Mouse (Mus musculus) yolk sac, embryonic 10.5 days (tissue): ENCODE data around the gene Tlk1.
A peak's percentile ranks its signal among the peaks of the same experiment; 100 is the strongest.
"Not testable (repeated sequence)": the region's sequence is repeated elsewhere in the genome, so short reads cannot be mapped to it uniquely, and the experiment has no call there.

Source experiments
- DNase-seq: peaks from one replicate; pipeline ENCODE4 v3.0.0-alpha.2; 2017; ENCODE audit warnings: low spot score

The Tlk1 gene

DNA sequence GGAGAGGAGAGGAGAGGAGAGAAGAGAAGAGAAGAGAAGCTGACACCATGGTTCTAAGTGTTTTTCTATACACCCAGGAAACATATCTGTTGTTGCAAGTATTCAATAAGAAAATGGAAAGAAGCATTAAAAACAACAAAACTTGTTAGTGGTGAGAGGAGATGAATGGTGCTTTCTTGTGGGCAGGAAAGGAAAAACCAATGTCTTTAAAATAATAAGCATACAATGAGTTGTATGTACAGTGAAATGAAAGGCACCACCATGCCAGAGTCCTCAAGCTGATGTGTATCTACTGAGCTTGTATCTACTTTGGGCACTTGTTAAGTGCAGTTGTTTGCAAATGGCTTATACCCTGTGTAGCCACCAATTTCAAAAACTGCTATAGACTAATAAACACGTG is 7.7 kb upstream of the Tlk1 start:
- DNase-seq: no peak

DNA sequence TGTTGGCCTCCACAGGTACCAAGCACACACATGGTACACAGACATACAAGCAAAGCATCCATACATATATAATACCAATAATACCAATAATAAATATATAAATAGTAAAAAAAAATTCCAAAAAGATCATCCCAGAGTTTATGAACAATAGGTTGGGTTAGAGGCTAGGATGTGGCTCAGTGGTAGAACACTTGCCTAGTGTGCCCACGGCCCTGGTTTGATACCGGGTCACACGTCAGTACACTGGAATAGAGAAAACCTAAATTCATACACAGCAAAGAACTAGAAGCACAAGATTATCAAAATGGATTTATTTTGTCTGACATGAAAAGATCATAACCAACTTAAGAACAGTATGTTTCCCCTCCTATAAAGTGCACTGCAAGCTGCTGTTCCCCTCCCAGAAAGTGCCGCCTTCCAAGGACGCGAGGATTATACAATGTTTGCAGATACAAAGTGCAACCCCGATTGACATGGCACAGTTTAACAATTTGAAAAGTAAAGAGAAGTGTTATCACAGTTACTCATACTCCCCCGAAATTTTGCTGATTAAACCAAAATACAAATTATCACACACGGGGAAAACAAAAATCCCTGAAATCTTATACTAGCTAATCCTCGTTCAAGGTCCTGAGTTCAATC is 6.3 kb upstream of the Tlk1 start:
- DNase-seq: peak; percentile 75

- peak; percentile 53 for DNase-seq
Measured at GRCm38 (mm10) chr2:70830683-70831082, 5.2 kb upstream of the Tlk1 start.

GRCm38 (mm10) chr2:70829946-70830610 is 4.5 kb upstream of the Tlk1 start:
- DNase-seq: no peak

DNA sequence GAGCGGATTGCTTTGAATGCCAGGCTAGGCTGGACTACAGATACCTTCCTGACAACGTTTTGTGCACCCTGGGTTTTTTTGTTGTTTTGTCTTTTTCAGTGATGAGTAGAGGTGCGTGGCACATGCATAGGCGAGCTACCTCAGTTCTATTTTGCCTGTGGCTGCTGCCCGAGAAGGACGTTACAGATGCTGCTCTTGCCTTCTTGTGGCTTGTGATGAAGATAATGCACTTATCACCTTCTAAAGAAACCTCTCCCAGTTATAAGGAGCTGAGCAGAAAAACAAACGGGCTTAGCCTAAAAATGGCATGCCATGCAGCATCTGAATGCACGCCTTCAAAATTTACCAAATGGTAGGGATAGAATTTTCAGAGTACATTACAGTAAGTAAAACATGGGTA is 2.3 kb upstream of the Tlk1 start:
- no peak for DNase-seq

DNA sequence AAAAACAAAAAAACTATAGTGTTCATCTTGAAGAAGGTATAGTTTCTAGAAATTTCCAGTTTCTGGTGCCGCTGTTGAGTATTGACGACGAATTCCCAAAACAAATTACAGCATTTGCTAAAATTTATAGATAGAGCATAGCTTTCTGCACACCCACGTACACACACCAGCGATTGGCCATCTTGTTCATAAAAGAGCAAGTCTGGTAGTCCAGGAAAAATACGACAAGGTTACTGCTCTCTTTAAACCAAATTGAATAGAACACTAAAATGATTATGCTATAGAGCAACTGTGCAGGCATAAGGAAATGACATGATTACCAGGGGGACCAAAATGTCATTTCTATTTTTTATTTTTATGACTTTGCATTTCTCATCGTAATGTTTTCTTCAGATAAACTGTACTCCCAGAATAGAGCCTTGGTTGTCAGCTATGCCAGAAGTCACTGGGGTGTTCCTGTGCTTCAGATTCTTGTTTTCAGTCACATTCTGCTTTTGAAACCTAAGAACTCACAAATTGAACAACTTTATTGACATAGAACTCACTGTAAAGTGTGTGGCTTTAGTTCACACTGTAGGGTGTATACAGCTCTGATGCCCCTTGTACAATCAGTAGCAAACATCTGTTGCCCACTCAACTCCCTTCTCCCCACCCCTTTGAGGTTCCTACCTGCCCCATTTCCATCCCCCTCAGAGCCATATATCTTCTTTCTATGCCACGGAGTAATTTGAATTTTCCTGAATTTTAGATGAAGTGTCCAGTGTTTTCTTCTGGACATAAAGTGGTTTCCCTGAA is 1.1 kb upstream of the Tlk1 start:
- DNase-seq: no peak

DNA sequence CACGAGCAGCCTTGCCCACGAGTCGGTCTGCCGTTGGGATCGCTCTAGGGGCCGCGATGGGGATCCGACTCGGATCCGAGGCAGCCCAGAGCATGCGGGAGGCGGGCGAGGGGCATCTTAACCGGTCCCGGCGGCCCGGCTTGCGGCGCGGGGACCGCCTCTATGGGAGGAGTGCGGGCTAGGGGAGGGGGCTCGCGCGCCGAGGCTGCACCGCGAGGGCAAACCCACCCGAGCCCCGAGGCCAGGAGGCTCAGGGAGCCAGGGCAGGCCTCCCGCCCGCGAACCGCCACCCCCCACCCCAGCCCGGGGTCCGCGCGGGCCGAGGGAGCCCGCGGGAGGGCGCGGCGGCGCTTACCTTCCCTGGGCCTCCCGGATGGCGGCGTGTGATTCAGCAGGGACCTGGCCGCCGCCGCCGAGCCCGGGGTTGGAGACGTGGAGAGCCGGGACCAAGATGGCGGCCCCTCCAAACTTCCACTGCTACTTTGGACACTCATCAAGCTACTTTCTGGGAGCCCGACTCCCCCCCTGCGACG is 624 bp downstream of the Tlk1 start:
- peak; percentile 81 for DNase-seq

DNA sequence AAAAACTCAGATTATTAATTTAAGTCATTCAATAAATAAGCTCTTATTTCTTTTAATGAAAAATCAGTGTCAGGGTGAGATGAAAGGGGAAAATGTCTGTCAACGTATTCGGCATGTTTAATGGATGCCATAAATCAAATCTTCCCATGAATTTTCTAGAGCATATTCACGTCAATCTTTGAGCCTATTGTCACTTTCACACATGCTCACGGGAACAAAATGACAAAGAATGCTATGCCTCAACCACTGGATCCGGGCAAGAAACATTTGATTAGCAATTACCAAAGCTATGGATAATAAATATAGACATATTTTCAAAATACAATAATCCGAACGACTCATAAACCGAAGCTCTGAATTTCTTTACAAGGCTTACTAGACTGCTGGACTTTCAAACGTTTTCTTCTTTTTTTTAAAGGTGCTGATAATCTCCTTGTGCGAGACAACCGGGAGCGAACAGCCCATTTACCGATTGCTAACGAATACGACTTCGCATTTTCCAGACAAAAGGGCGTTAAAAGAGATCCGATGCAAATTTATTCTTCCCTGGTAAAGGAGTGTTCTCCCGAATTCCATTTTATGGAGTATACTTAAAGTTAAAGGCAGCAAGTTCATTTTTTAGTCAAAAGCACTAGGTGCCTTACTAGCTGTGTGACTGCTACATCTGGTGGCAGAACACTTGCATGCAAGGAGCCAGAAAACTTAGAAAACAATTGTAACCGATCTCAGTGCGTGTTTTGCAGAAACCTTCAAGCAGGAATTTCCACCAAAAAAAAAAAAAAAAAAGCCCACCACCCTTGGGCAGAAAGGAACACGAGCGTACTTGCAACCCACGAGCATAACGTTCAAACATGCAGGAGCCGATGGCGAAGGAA is 1.4 kb downstream of the Tlk1 start:
- DNase-seq: peak; percentile 49

DNA sequence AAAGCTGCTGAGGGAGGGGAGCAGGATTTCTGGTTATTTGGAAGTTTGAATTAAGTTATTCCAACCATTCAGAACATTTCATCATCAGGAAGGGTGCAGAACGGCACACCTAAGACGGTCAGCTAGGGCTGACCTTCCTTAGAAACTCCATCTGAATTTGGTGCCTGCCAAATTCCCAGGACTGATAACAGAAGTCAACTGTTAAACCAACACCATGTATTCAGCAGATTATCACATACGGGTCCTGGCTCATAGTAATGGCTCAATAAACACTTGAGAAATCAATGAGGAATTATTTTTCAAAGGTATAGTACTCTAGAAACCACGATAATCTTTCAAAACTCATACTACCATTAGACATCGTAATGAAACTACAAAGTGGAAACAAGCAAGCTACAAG is 2.1 kb downstream of the Tlk1 start:
- DNase-seq: no peak

GRCm38 (mm10) chr2:70816939-70817338 is 8.6 kb downstream of the Tlk1 start:
- DNase-seq: no peak

DNA sequence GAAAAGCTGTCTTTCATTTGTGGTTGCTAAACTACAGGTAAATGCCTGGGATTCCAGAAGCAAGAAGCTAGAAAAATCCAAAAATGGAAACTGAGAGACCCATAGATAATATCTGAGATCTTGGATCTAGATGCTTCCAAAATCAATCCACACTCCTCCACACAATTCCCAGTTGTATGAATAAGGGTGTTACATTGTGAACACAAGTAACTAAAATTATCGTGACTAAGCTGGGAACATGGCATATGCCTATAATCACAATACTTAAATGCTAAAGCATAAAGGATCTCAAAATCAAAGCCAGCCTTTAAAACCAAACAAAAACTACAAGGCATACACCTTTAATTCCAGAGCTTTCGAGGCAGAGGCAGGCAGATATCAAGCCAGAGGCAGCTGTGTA is 9.5 kb downstream of the Tlk1 start:
- DNase-seq: no peak

GRCm38 (mm10) chr2:70813608-70814007 is 11.9 kb downstream of the Tlk1 start:
- DNase-seq: no peak

DNA sequence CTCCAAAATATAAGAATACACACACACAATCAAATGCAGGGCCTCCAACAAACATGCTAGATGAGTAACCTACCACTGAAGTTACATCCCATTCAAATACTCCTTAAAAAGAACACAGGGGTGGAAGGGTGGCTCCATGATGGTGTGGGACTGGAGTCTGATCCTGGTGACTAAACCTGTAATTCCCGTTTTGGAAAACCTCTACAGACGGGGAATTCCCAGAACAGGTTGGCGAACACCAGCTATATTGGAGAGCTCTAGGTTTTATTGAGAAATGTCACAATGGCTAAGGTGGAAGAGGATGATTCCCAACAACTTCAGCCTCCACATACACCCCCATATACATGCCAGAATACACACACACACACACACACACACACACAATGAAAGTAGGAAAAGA is 14.1 kb downstream of the Tlk1 start:
- no peak for DNase-seq

- no peak for DNase-seq
Measured at GRCm38 (mm10) chr2:70809921-70810320, 15.6 kb downstream of the Tlk1 start.

GRCm38 (mm10) chr2:70808681-70809080 is 16.8 kb downstream of the Tlk1 start:
- no peak for DNase-seq

GRCm38 (mm10) chr2:70807678-70808077 is 17.9 kb downstream of the Tlk1 start:
- DNase-seq: not testable (repeated sequence)

DNA sequence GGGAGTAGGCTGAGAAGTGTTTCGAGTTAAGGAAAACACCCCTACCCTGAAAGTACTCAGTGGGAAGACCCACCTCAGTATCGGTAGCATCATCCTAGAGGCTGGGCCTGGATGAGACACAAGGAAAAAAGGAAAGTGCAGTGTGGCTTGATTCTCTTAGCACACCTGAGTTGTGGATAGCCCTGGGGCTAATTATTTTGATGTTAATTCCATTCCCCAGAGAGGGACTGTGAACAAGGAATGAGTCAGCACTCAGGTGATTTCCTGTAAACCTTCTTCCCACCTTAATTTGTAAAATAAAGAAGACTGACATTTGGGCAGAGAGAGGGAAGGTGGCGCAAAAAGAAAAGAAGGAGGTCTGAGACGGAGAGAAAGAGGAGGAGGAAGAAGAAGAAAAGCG is 19.5 kb downstream of the Tlk1 start:
- DNase-seq: no peak

- not testable (repeated sequence) for DNase-seq
Measured at GRCm38 (mm10) chr2:70803696-70804095, 21.8 kb downstream of the Tlk1 start.

DNA sequence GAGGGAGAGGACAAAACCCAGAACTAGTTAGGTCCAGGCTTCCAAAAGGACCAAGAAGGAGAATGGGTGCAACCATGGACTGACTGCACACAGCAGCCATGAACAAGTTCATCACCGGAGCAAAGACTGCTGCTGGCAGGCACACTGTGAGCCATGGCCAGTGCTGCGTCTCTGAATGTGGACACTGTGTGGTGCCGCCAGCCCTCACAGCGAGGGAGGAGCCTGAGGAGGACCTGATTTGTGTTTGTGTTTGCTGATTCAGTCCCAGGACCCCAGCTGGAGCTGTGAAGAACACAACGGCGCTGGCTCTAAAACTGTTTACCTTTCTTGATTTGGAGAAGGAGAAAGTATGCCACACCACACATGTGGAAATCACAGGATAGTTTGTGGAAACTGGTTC is 22.9 kb downstream of the Tlk1 start:
- DNase-seq: peak; percentile 61

GRCm38 (mm10) chr2:70801543-70801942 is 24.0 kb downstream of the Tlk1 start:
- DNase-seq: peak; percentile 56

DNA sequence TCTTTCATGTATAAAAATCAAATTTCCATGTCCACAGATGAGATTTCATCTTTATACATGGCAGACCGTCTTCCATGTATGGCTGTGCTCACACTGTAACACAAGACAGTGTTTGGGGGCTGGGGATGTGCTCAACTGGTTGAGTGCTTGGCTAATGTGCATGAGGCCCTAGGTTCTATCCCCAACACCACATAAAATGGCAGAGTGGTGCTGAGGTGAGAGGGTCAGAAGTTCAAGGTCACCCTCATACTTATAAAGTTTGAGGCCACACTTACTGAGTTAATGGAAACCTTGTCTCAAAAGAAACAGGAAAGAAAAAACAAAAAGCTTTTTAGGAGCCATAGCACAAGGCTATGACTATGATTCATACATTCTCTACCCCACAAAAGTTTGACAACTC is 25.1 kb downstream of the Tlk1 start:
- DNase-seq: no peak

DNA sequence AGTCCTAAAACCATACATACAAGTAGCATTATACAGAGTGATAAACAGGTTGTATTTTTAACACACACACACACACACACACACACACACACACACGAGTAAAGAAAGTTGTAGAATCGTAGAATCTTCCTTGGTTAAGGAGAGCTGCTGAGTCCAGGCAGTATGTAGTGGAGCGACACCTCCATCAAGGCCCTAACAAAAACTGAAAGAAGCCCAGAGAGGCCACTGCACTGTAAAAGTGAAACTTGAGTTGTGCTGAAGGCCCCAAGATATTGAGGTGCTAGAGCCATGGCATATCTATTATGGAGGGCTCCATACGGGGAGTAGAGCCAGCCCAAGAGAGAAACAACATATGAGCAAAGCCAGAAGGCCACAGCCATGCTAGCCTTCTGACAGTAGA is 32.3 kb downstream of the Tlk1 start:
- DNase-seq: no peak
